Mouse (Mus musculus) left cerebral cortex, adult 11 months (tissue): Measurements from ENCODE around the gene Olfr90.
"Not testable (repeated sequence)": the region's sequence is repeated elsewhere in the genome, so short reads cannot be mapped to it uniquely, and the experiment has no call there.

Experiments used
- DNase-seq: peaks from one replicate; pipeline ENCODE4 v3.0.0; 2022; ENCODE audit warnings: low spot score

Olfr90 gene

GRCm38 (mm10) chr17:37088399-37088798, at the start of gene Olfr90:
Olfr90 (minus strand) TSS chr17:37088499.
- DNase-seq = no peak

GRCm38 (mm10) chr17:37131366-37131765, 43.1 kb upstream of the Olfr90 start:
- not testable (repeated sequence) for DNase-seq

- no peak for DNase-seq
Observed at GRCm38 (mm10) chr17:37119988-37120387, 31.7 kb upstream of the Olfr90 start, which contains the start of gene Olfr92. Olfr92 (minus strand) TSS chr17:37120088.

- DNase-seq = no peak
Observed at GRCm38 (mm10) chr17:37098178-37098577, 9.9 kb upstream of the Olfr90 start, which contains the start of gene Olfr91. Olfr91 (minus strand) TSS chr17:37098278.

- no peak for DNase-seq
Observed at GRCm38 (mm10) chr17:37093289-37093688, 5.0 kb upstream of the Olfr90 start.

- DNase-seq = no peak
Observed at GRCm38 (mm10) chr17:37092198-37092597, 3.9 kb upstream of the Olfr90 start.

GRCm38 (mm10) chr17:37085545-37085944, 2.8 kb downstream of the Olfr90 start:
- no peak for DNase-seq

- DNase-seq = no peak
Observed at GRCm38 (mm10) chr17:37084632-37085031, 3.7 kb downstream of the Olfr90 start.

- DNase-seq = no peak
Observed at GRCm38 (mm10) chr17:37083327-37083726, 5.0 kb downstream of the Olfr90 start.

- no peak for DNase-seq
Observed at GRCm38 (mm10) chr17:37081659-37082058, 6.6 kb downstream of the Olfr90 start.

- DNase-seq = no peak
Observed at GRCm38 (mm10) chr17:37080119-37080518, 8.2 kb downstream of the Olfr90 start.

- DNase-seq = no peak
Observed at GRCm38 (mm10) chr17:37078990-37079389, 9.3 kb downstream of the Olfr90 start.

- no peak for DNase-seq
Observed at GRCm38 (mm10) chr17:37078193-37078592, 10.1 kb downstream of the Olfr90 start.

- DNase-seq = no peak
Observed at GRCm38 (mm10) chr17:37075766-37076165, 12.5 kb downstream of the Olfr90 start.

- no peak for DNase-seq
Observed at GRCm38 (mm10) chr17:37075181-37075580, 13.1 kb downstream of the Olfr90 start.

GRCm38 (mm10) chr17:37072730-37073276, 15.5 kb downstream of the Olfr90 start:
- no peak for DNase-seq

- no peak for DNase-seq
Observed at GRCm38 (mm10) chr17:37072080-37072729, 16.1 kb downstream of the Olfr90 start.

GRCm38 (mm10) chr17:37070121-37070520, 18.2 kb downstream of the Olfr90 start:
- DNase-seq = no peak

- no peak for DNase-seq
Observed at GRCm38 (mm10) chr17:37067861-37068260, 20.4 kb downstream of the Olfr90 start.

GRCm38 (mm10) chr17:37065993-37066392, 22.3 kb downstream of the Olfr90 start:
- no peak for DNase-seq

- DNase-seq = no peak
Observed at GRCm38 (mm10) chr17:37063686-37064495, 24.4 kb downstream of the Olfr90 start.

- DNase-seq = no peak
Observed at GRCm38 (mm10) chr17:37063063-37063462, 25.2 kb downstream of the Olfr90 start.

GRCm38 (mm10) chr17:37062101-37062641, 26.1 kb downstream of the Olfr90 start:
- DNase-seq = no peak
